Mouse (Mus musculus) liver, embryonic 11.5 days (tissue): ENCODE results near the gene Dyrk3. TPM values are rescaled to one million over a fixed set of nuclear protein-coding genes. Genes with fewer than 3 reads are reported as not detected.

Experiments
- ATAC-seq: fragments of 200-750 bp; cut with Nextera tagmentation; replicated peaks from 2 replicates; pipeline ENCODE4 v1.8.0; 2017; ENCODE audit warnings: moderate number of reproducible peaks, mild to moderate bottlenecking, moderate TSS enrichment, moderate library complexity; ENCODE audit not compliant: low FRiP score
- DNase-seq: peaks from one replicate; pipeline ENCODE4 v3.0.0-alpha.2; 2017; ENCODE audit warnings: low spot score
- H3K27ac ChIP-seq: fragments of 300-500 bp; sonication (generic); 2 replicates; pipeline ENCODE4 v1.5.1; 2014; ENCODE audit warnings: mild to moderate bottlenecking, low read depth, low read length, control low read depth
- H3K27me3 ChIP-seq: fragments of 300-500 bp; sonication (generic); replicated peaks from 2 replicates; pipeline ENCODE4 v1.6.1; 2014; ENCODE audit warnings: low read length, mixed read lengths; ENCODE audit not compliant: control insufficient read depth, insufficient read depth
- H3K36me3 ChIP-seq: fragments of 300-500 bp; sonication (generic); 2 replicates; pipeline ENCODE4 v1.6.1; 2014; ENCODE audit warnings: mild to moderate bottlenecking, low read length, moderate library complexity, mixed read lengths; ENCODE audit not compliant: control insufficient read depth, insufficient read depth
- H3K4me1 ChIP-seq: fragments of 300-500 bp; sonication (generic); replicated peaks from 2 replicates; pipeline ENCODE4 v1.6.1; 2014; ENCODE audit warnings: low read length, mixed read lengths; ENCODE audit not compliant: control insufficient read depth, insufficient read depth
- H3K4me2 ChIP-seq: fragments of 300-500 bp; sonication (generic); 2 replicates; pipeline ENCODE4 v1.6.1; 2014; ENCODE audit warnings: mild to moderate bottlenecking, control low read depth, moderate library complexity
- H3K4me3 ChIP-seq: fragments of 300-500 bp; sonication (generic); 2 replicates; pipeline ENCODE4 v1.5.1; 2014; ENCODE audit warnings: low read depth, low read length, control low read depth
- H3K9ac ChIP-seq: fragments of 300-500 bp; sonication (generic); 2 replicates; pipeline ENCODE4 v1.6.1; 2014; ENCODE audit warnings: low read depth, low read length, control low read depth
- H3K9me3 ChIP-seq: fragments of 300-500 bp; sonication (generic); 2 replicates; pipeline ENCODE4 v1.6.1; 2016; ENCODE audit warnings: low read length, inconsistent platforms, mixed read lengths; ENCODE audit not compliant: control insufficient read depth
- WGBS: fragments of 180-500 bp; shearing (Covaris S2); extraction: QIAGEN DNeasy Blood & Tissue Kit; methylation state at CpG from one replicate; pipeline ENCODE4 v1.1.7; 2014; 5-methylcytosine and 5-hydroxymethylcytosine counted together
- polyA plus RNA-seq: library from polyadenylated mRNA; unstranded; fragments of >200 nt; fragmentation: Nextera tagmentation; extraction: Ambion mirVana; gene quantifications from 2 replicates; pipeline ENCODE4 v1.2.1, GENCODE M21; 2014

Gene Dyrk3
- polyA plus RNA-seq, 1 experiment from 2014 or later: 11.7 TPM

DNA sequence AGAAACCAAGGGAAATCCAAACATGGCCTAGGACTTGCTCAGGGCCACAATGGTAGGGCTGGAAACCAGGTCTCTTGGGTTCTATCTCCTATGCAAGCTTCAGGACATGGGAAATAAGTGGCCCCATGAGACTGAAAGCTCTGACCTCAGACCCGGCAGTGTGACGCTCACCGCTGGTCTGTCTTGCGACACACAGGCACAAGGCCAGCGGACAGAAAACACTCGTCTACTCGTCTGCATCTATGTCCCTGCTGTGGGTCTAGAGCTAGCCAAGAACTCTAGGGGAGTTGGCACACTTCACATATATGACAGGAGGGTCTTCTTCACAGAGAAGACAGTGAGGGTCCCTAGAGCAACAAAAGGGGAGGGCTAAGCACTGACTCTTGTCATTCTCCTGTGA, 51.2 kb downstream of the Dyrk3 start:
- ATAC-seq (no peak), DNase-seq (no peak)
- Histone ChIP-seq H3K9me3 (no peaks in the 10 kb centered on the region), H3K27me3 (no peaks in the 10 kb centered on the region), H3K4me1 (peaks cover 82% of the 10 kb centered on the region), H3K27ac (no peak overlapping the region), H3K4me2 (no peak overlapping the region), H3K36me3 (no peaks in the 10 kb centered on the region), H3K4me3 (no peak overlapping the region), H3K9ac (no peak overlapping the region)
- WGBS: 52% methylated on average over 7 of the region's 7 CpGs

DNA sequence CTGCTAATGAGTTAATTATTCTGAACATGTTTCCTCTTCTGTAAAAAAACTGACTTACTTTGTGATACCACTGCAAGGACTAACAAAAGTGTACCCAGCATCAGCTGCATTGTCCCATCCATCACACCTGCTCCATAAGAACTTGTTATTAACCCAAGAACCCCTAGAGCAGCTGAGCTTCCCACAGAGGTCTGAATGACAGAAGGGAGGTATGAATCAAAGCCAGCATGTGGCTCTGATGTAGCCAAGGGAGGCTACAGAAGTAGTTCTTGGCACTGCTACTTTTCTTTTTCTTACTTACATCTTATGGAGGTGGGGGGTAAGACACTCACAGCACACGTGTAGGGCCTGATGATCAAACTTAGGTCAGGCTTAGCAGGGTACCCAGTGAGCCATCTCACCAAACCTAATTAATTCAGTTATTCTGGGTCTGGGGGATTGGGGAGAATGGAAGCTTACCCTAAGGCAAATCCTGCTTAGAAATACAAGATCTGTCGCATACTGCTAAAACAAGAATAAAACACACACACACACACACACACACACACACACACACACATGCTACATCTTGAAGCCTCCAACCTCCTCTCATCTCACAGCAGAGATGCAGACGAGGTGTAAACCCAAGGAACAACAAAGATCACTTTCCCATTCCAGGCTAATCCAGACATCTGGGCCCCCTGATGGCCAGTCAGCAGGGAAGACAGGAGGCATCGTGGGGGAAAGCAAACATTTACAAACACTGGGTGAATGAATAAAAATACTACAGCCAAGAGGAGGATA, 52.0 kb downstream of the Dyrk3 start:
- ATAC-seq (no peak), DNase-seq (no peak)
- Histone ChIP-seq H3K36me3 (no peaks in the 10 kb centered on the region), H3K4me2 (no peak overlapping the region), H3K9ac (no peak overlapping the region), H3K9me3 (no peaks in the 10 kb centered on the region), H3K4me1 (peaks cover 82% of the 10 kb centered on the region), H3K27me3 (no peaks in the 10 kb centered on the region), H3K4me3 (no peak overlapping the region), H3K27ac (no peak overlapping the region)
- 50% methylated on average over 4 of the region's 4 CpGs for WGBS

GRCm38 (mm10) chr1:131085272-131085671, 52.9 kb downstream of the Dyrk3 start:
- ATAC-seq: no peak
- no peak overlapping the region for H3K9ac ChIP-seq
- no peaks in the 10 kb centered on the region for H3K36me3 ChIP-seq
- WGBS: 66% methylated on average over 3 of the region's 3 CpGs
- no peak for DNase-seq
- H3K9me3 ChIP-seq: no peaks in the 10 kb centered on the region
- H3K27ac ChIP-seq: no peak overlapping the region; the same call in 1 of the 2 replicates
- H3K27me3 ChIP-seq: no peaks in the 10 kb centered on the region
- H3K4me3 ChIP-seq: no peak overlapping the region
- H3K4me2 ChIP-seq: no peak overlapping the region; the same call in 1 of the 2 replicates
- H3K4me1 ChIP-seq: peaks cover 80% of the 10 kb centered on the region

- 17% methylated on average over 8 of the region's 8 CpGs for WGBS
- Histone ChIP-seq H3K4me1 (peaks cover 76% of the 10 kb centered on the region), H3K36me3 (no peaks in the 10 kb centered on the region), H3K4me3 (no peak overlapping the region), H3K9me3 (no peaks in the 10 kb centered on the region), H3K4me2 (peak overlapping the region; percentile 41; the same call in 1 of the 2 replicates), H3K27me3 (no peaks in the 10 kb centered on the region), H3K27ac (peak overlapping the region; percentile 68), H3K9ac (no peak overlapping the region)
- ATAC-seq (peak; percentile 48), DNase-seq (no peak)
Observed at GRCm38 (mm10) chr1:131084289-131084688, 53.9 kb downstream of the Dyrk3 start.

DNA sequence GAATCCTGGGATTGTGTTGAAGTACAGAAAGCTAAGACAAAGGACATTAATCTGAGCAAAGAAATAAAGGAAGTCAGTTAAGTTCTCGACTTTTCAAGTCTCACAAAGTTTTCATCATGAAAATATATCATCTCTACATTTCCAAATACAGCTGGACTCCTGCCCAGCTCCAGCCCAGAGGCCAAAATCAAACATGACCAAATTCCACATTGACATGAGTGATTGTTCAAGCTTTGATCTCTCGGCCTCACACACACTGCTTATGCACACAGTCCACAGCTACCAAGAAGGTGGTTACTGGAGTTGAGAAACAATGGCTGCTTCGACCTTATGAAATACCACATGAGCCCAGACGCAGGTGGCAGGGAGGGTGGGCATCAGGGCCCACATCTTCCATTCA, 54.5 kb downstream of the Dyrk3 start:
- no peak overlapping the region for H3K4me3 ChIP-seq
- no peaks in the 10 kb centered on the region for H3K9me3 ChIP-seq
- WGBS: 39% methylated on average over 4 of the region's 4 CpGs
- no peaks in the 10 kb centered on the region for H3K36me3 ChIP-seq
- peak overlapping the region; percentile 41; the same call in 1 of the 2 replicates for H3K4me2 ChIP-seq
- no peak overlapping the region for H3K9ac ChIP-seq
- peak overlapping the region; percentile 2; the same call in 1 of the 2 replicates for H3K27ac ChIP-seq
- peaks cover 73% of the 10 kb centered on the region for H3K4me1 ChIP-seq
- DNase-seq (no peak), ATAC-seq (peak; percentile 23; the same call in 1 of the 2 replicates)
- H3K27me3 ChIP-seq: no peaks in the 10 kb centered on the region

DNA sequence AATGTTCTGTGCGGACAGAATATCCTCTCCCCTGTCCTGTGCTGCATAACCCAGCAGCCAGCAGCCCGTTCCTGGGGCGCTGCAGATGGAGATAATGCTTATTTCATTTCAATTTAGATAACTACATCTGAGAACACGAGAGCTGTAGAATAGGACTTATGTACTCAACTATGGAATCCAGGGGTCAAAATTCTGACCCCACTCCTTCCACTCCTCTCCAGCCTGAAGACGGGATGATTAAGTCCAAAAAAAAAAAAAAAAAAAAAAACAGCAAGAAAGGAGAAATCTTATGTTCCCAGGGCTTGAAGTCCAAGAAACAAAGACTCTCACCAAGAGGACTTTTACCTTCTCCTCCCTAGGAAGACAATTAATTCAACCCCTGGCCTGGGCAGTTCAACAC, 55.0 kb downstream of the Dyrk3 start:
- Histone ChIP-seq H3K4me2 (peak overlapping the region; percentile 22; the same call in 1 of the 2 replicates), H3K9ac (no peak overlapping the region), H3K4me3 (no peak overlapping the region), H3K4me1 (peaks cover 71% of the 10 kb centered on the region), H3K36me3 (no peaks in the 10 kb centered on the region), H3K27ac (peak overlapping the region; percentile 2), H3K9me3 (no peaks in the 10 kb centered on the region), H3K27me3 (no peaks in the 10 kb centered on the region)
- DNase-seq: no peak
- no peak for ATAC-seq
- WGBS: 37% methylated on average over 5 of the region's 5 CpGs

DNA sequence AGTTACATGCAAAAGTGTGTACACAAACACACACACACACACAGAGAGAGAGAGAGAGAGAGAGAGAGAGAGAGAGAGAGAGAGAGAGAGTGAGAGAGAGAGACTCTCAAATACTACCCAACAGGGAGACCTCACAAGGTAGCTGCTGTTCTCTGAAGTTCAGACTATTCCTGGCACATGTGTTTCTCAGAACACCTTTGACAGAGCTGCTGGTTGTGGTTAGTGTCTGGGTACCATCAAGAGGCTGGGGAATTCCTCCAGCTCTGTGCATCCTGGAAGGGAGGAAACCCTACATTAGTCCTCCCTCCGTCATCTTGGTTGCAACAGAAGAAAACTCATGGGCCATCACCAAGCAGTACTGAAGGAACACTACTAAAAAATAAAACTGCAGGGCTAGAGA, 57.5 kb downstream of the Dyrk3 start:
- no peak overlapping the region for H3K4me3 ChIP-seq
- H3K4me1 ChIP-seq: peaks cover 62% of the 10 kb centered on the region
- H3K9me3 ChIP-seq: no peaks in the 10 kb centered on the region
- DNase-seq (no peak), ATAC-seq (no peak)
- no peaks in the 10 kb centered on the region for H3K27me3 ChIP-seq
- no peaks in the 10 kb centered on the region for H3K36me3 ChIP-seq
- H3K4me2 ChIP-seq: no peak overlapping the region
- H3K9ac ChIP-seq: no peak overlapping the region
- 86% methylated on average over 1 of the region's 1 CpGs for WGBS
- H3K27ac ChIP-seq: no peak overlapping the region

DNA sequence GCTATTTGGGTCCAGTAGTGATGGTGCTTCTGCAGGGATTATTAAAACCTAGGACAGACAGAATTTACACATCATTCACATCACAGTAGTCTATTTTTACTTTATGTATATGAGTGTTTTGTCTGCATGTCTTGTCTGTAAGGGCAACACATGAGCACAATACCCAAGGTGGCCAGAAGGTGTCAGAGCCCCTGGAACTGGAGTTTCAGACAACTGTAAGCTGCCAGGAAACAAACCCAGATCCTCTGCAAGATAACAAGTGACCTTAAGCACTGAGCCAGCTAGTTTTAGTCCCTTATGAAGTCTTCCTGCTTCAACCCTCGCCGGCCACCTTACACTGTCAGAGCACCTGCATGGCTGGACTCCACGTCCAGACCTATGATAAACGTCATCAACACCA, 58.4 kb downstream of the Dyrk3 start:
- Histone ChIP-seq H3K36me3 (no peaks in the 10 kb centered on the region), H3K4me2 (no peak overlapping the region), H3K27ac (no peak overlapping the region), H3K27me3 (no peaks in the 10 kb centered on the region), H3K9me3 (no peaks in the 10 kb centered on the region), H3K4me1 (peaks cover 62% of the 10 kb centered on the region), H3K4me3 (no peak overlapping the region), H3K9ac (no peak overlapping the region)
- ATAC-seq (no peak; the same call in 1 of the 2 replicates), DNase-seq (no peak)
- WGBS: 42% methylated on average over 4 of the region's 4 CpGs

DNA sequence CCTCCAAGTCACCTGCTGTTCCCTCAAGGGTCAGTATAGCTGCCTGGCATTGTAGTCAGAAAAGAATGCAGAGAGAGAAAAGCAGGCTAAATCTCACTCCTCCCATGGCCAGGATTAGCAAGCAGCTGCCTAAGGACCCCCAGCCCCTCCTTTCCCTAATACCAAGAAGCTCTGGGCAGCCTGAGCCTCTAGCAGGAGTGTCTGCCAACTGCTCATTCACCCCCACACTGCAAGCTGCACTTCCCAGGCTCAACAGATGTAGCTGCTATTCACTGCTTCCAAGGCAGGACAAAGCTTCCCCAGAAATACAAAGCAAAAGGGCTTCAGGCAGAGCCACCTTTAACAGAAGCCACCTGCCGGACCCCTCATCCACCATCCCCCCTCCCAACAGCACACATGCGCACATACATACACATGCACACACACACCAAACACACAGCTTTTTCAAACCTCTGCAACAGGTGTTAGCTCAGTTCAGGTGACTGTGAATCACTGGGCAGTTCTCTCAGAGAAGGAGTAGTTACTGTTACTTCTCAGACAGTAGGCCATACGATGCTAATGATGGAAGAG, 59.3 kb downstream of the Dyrk3 start:
- ATAC-seq (no peak), DNase-seq (no peak)
- Histone ChIP-seq H3K36me3 (no peaks in the 10 kb centered on the region), H3K4me3 (no peak overlapping the region), H3K9ac (no peak overlapping the region), H3K9me3 (no peaks in the 10 kb centered on the region), H3K27me3 (no peaks in the 10 kb centered on the region), H3K4me1 (peaks cover 63% of the 10 kb centered on the region), H3K4me2 (no peak overlapping the region), H3K27ac (no peak overlapping the region)
- 80% methylated on average over 3 of the region's 3 CpGs for WGBS
